Mouse (Mus musculus) lung, postnatal 0 days (tissue): ENCODE measurements around the gene Selenom. TPM values are rescaled to one million over a fixed set of nuclear protein-coding genes. Genes with fewer than 3 reads are reported as not detected.

Experiments
- ATAC-seq: fragments of 200-750 bp; cut with Nextera tagmentation; 2 replicates; pipeline ENCODE4 v1.8.0; 2017; ENCODE audit warnings: moderate library complexity
- DNase-seq: peaks from one replicate; pipeline ENCODE4 v3.0.0-alpha.2; 2016; ENCODE audit warnings: low spot score
- H3K27ac ChIP-seq: fragments of 300-500 bp; sonication (generic); 2 replicates; pipeline ENCODE4 v1.5.1; 2014; ENCODE audit warnings: antibody characterized with exemption, mild to moderate bottlenecking, low read length, mixed read lengths
- H3K27me3 ChIP-seq: fragments of 300-500 bp; sonication (generic); replicated peaks from 2 replicates; pipeline ENCODE4 v1.6.1; 2014; ENCODE audit warnings: low read length, mixed read lengths; ENCODE audit not compliant: insufficient read depth
- H3K36me3 ChIP-seq: fragments of 300-500 bp; sonication (generic); 2 replicates; pipeline ENCODE4 v1.6.1; 2014; ENCODE audit warnings: low read length, mixed read lengths; ENCODE audit not compliant: insufficient read depth
- H3K4me1 ChIP-seq: fragments of 300-500 bp; sonication (generic); 2 replicates; pipeline ENCODE4 v1.6.1; 2014; ENCODE audit warnings: antibody characterized with exemption, low read depth, low read length, mixed read lengths; ENCODE audit not compliant: insufficient read depth
- H3K4me2 ChIP-seq: fragments of 300-500 bp; sonication (generic); replicated peaks from 2 replicates; pipeline ENCODE4 v1.6.1; 2014; ENCODE audit warnings: low read depth, mild to moderate bottlenecking, low read length, moderate library complexity, mixed read lengths
- H3K4me3 ChIP-seq: fragments of 300-500 bp; sonication (generic); 2 replicates; pipeline ENCODE4 v1.5.1; 2014; ENCODE audit warnings: low read depth, low read length
- H3K9ac ChIP-seq: fragments of 300-500 bp; sonication (generic); replicated peaks from 2 replicates; pipeline ENCODE4 v1.6.1; 2014; ENCODE audit warnings: low read depth, mild to moderate bottlenecking
- H3K9me3 ChIP-seq: fragments of 300-500 bp; sonication (generic); 2 replicates; pipeline ENCODE4 v1.6.1; 2016; ENCODE audit warnings: low read length, mixed read lengths
- CTCF ChIP-seq: IDR thresholded peaks from 2 replicates; pipeline ENCODE4 v1.5.1; 2016; ENCODE audit warnings: antibody characterized with exemption, mild to moderate bottlenecking
- EP300 ChIP-seq: IDR thresholded peaks from 2 replicates; pipeline ENCODE4 v1.6.1; 2016; ENCODE audit warnings: antibody characterized with exemption, mild to moderate bottlenecking, control low read depth
- WGBS: fragments of 180-500 bp; shearing (Covaris S2); extraction: QIAGEN DNeasy Blood & Tissue Kit; methylation state at CpG from one replicate; pipeline ENCODE4 v1.1.7; 2014; 5-methylcytosine and 5-hydroxymethylcytosine counted together
- polyA plus RNA-seq: library from polyadenylated mRNA; unstranded; fragments of >200 nt; fragmentation: Nextera tagmentation; extraction: Ambion mirVana; gene quantifications from 2 replicates; pipeline ENCODE4 v1.2.1, GENCODE M21; 2015

The Selenom gene
- polyA plus RNA-seq, 1 experiment from 2014 or later: 60.8 TPM

- H3K9me3 ChIP-seq: no peaks in the 10 kb centered on the region
- no peak overlapping the region for H3K9ac ChIP-seq
- ATAC-seq (no peak), DNase-seq (no peak)
- no peak overlapping the region for H3K4me2 ChIP-seq
- 0 out of 2 replicates have a peak, but pooled peaks cover 2% of the 10 kb centered on the region for H3K27me3 ChIP-seq
- WGBS: 85% methylated on average over 23 of the region's 23 CpGs
- no peak overlapping the region for H3K27ac ChIP-seq
- no peak for TF ChIP-seq EP300
- TF ChIP-seq CTCF: no peak
- no peaks in the 10 kb centered on the region for H3K4me1 ChIP-seq
- peaks cover 30% of the 10 kb centered on the region for H3K36me3 ChIP-seq
- no peak overlapping the region for H3K4me3 ChIP-seq
These were observed 7.1 kb downstream of the Selenom start for GRCm38 (mm10) chr11:3521339-3522224.

- DNase-seq: no peak
These were observed 8.0 kb downstream of the Selenom start for GRCm38 (mm10) chr11:3522285-3523000.

GRCm38 (mm10) chr11:3523840-3524582 is 9.5 kb downstream of the Selenom start:
- Histone ChIP-seq H3K9ac (no peak overlapping the region), H3K9me3 (no peaks in the 10 kb centered on the region), H3K27me3 (no peaks in the 10 kb centered on the region), H3K27ac (no peak overlapping the region), H3K4me3 (no peak overlapping the region), H3K36me3 (peaks cover 43% of the 10 kb centered on the region), H3K4me1 (no peaks in the 10 kb centered on the region), H3K4me2 (no peak overlapping the region)
- TF ChIP-seq EP300 (no peak), CTCF (no peak)
- no peak for ATAC-seq
- 87% methylated on average over 7 of the region's 7 CpGs for WGBS
- DNase-seq: no peak

More at GRCm38 (mm10) chr11:3522285-3523000, 8.0 kb downstream of the Selenom start:
- Histone ChIP-seq H3K36me3 (peaks cover 36% of the 10 kb centered on the region), H3K9ac (no peak overlapping the region), H3K9me3 (no peaks in the 10 kb centered on the region), H3K27ac (no peak overlapping the region), H3K4me2 (no peak overlapping the region), H3K27me3 (no peaks in the 10 kb centered on the region), H3K4me3 (no peak overlapping the region), H3K4me1 (no peaks in the 10 kb centered on the region)
- ATAC-seq: no peak
- WGBS: 87% methylated on average over 17 of the region's 17 CpGs
- TF ChIP-seq CTCF: no peak
- TF ChIP-seq EP300: no peak

DNA sequence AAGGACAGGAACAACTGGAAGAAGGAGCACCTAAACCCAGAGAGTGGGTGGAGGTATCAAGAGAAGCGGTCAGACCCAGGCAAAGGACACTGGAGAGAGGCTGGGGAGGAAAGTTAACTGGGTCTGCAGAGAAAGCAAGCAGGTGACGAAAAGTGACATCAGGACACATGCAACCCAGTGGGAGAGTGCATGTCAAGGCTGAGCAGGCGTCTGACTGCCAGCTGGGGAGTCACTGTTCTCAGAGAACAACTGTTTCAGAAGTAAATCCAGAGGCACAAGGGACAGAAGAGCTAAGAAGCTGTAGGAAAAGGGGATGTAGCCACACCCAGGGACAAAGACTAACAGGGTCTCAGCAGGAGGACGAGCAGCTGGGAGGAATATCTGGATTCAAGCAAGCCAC is 11.1 kb downstream of the Selenom start:
- Histone ChIP-seq H3K36me3 (peaks cover 49% of the 10 kb centered on the region), H3K27ac (no peak overlapping the region), H3K27me3 (no peaks in the 10 kb centered on the region), H3K9ac (no peak overlapping the region), H3K4me2 (no peak overlapping the region), H3K4me3 (no peak overlapping the region), H3K4me1 (no peaks in the 10 kb centered on the region), H3K9me3 (no peaks in the 10 kb centered on the region)
- WGBS: 79% methylated on average over 4 of the region's 4 CpGs
- ATAC-seq: no peak
- DNase-seq: no peak
- TF ChIP-seq EP300 (no peak), CTCF (no peak)

- Histone ChIP-seq H3K4me2 (no peak overlapping the region), H3K9ac (no peak overlapping the region), H3K27me3 (no peaks in the 10 kb centered on the region), H3K27ac (no peak overlapping the region), H3K4me1 (no peaks in the 10 kb centered on the region), H3K4me3 (no peak overlapping the region), H3K36me3 (peaks cover 55% of the 10 kb centered on the region), H3K9me3 (no peaks in the 10 kb centered on the region)
- DNase-seq: no peak
- WGBS: 78% methylated on average over 9 of the region's 9 CpGs
- TF ChIP-seq CTCF: no peak
- no peak for TF ChIP-seq EP300
- no peak for ATAC-seq
These were observed 11.7 kb downstream of the Selenom start for GRCm38 (mm10) chr11:3526207-3526606.
